ENCODE assay signal across 20 mouse cellular contexts in genomic region chr16:54970356-54970755, GRCm38 (mm10).
DNase-seq lines count a peak whose midpoint lies in the region; ATAC-seq and TF ChIP-seq lines count a peak whose summit lies in the region.
"Had no signal": no experiment of that assay in that cellular context is flagged by ENCODE, and none has a peak within 500 bp of the region (broad histone marks: within the 10 kb centered on the region; RNA-seq: fewer than 3 reads in every experiment).

No protein-coding gene starts in this region.

- no peaks in the 10 kb centered on the region for H3K36me3 ChIP-seq in hindbrain, postnatal 0 days (ENCODE audit: insufficient read depth, low read length)
- H3K36me3 ChIP-seq: forebrain, embryonic 15.5 days; heart, embryonic 12.5 days had no signal

- intact Hi-C loops in left cerebral cortex, postnatal 10 days (cut with DNase I), result no loop called here

- H3K9me3 ChIP-seq in hindbrain, postnatal 0 days (ENCODE audit: low read length), result no peaks in the 10 kb centered on the region
- H3K9me3 ChIP-seq: forebrain, embryonic 15.5 days; heart, embryonic 12.5 days had no signal

- no peak for TF ChIP-seq CTCF in hindbrain, postnatal 0 days (IDR thresholded peaks at IDR 0.05; ENCODE audit: low read depth)

- H3K4me2 ChIP-seq in hindbrain, postnatal 0 days (ENCODE audit: low read depth, low read length), result no peak overlapping the region
- H3K4me2 ChIP-seq: forebrain, embryonic 15.5 days; heart, embryonic 12.5 days had no signal

- H3K27me3 ChIP-seq in hindbrain, postnatal 0 days (ENCODE audit: insufficient read depth, low read length), result no peaks in the 10 kb centered on the region
- H3K27me3 ChIP-seq: forebrain, embryonic 15.5 days; heart, embryonic 12.5 days had no signal

- no peak for ATAC-seq in CD4-positive, CD25-positive, alpha-beta regulatory T cell, adult 4 months
- no peak for ATAC-seq in hindbrain, postnatal 0 days
- ATAC-seq: forebrain, embryonic 15.5 days had no signal

- WGBS in hindbrain, postnatal 0 days, result 71% methylated on average over 6 of the region's 6 CpGs

- DNase-seq in layer of hippocampus, adult 11-12 months (ENCODE audit: low spot score), result peak; percentile 15
- DNase-seq in layer of hippocampus, adult 9-10 months (ENCODE audit: low spot score), result no peak
- peak; percentile 18 to 34 for DNase-seq in frontal cortex, postnatal 10 days (ENCODE audit: low spot score in 2 of 2)
- peak; percentile 18 to 56 for DNase-seq in left cerebral cortex, postnatal 10 days (ENCODE audit: extremely low spot score in 1 of 2, low spot score in 2 of 2)
- DNase-seq in right cerebral cortex, postnatal 14 days, result peak; percentile 14
- DNase-seq in hindbrain, postnatal 0 days (ENCODE audit: low spot score), result no peak
- no peak for DNase-seq in heart, adult 11 months
- DNase-seq: adrenal gland, postnatal 10 days; cerebellum, adult 2 months; cerebellum, postnatal 25 days; heart, postnatal 14 days; kidney, adult 18-20 months; lung, postnatal 4 days; midbrain, embryonic 14.5 days; spleen, adult 18-20 months; thymus, postnatal 14 days had no signal

- no peak overlapping the region for H3K4me3 ChIP-seq in hindbrain, postnatal 0 days (ENCODE audit: low read length)
- H3K4me3 ChIP-seq: forebrain, embryonic 15.5 days; heart, embryonic 12.5 days had no signal

- H3K9ac ChIP-seq in hindbrain, postnatal 0 days (replicated peaks; ENCODE audit: low read length), result no peak overlapping the region
- H3K9ac ChIP-seq: forebrain, embryonic 15.5 days; heart, embryonic 12.5 days had no signal

- no peak overlapping the region for H3K27ac ChIP-seq in hindbrain, postnatal 0 days
- H3K27ac ChIP-seq: forebrain, embryonic 15.5 days; kidney, postnatal 0 days had no signal

- H3K4me1 ChIP-seq in hindbrain, postnatal 0 days (ENCODE audit: insufficient read depth, low read length), result no peaks in the 10 kb centered on the region
- H3K4me1 ChIP-seq: forebrain, embryonic 15.5 days; heart, embryonic 12.5 days had no signal

Comparison
In these comparisons a context has a peak if more than half of its experiments do, and no peak if none do; other contexts are left out.
1. DNase-seq: peak in layer of hippocampus, adult 11-12 months (single experiment), frontal cortex, postnatal 10 days (2 of 2), left cerebral cortex, postnatal 10 days (2 of 2) and right cerebral cortex, postnatal 14 days (single experiment); none in layer of hippocampus, adult 9-10 months (single experiment), hindbrain, postnatal 0 days (single experiment) and heart, adult 11 months (single experiment).